Mouse (Mus musculus) ES-E14 (cell line): Measurements from ENCODE around the gene Tubgcp3. TPM values are rescaled to one million over a fixed set of nuclear protein-coding genes. Genes with fewer than 3 reads are reported as not detected.
A peak's percentile ranks its signal among the peaks of the same experiment; 100 is the strongest.
"Not testable (repeated sequence)": the region's sequence is repeated elsewhere in the genome, so short reads cannot be mapped to it uniquely, and the experiment has no call there.

Experiments used
- DNase-seq: peaks from one replicate; pipeline ENCODE4 v3.0.0-alpha.2; 2013; ENCODE audit warnings: low read depth, low spot score
- H3K27ac ChIP-seq: 2 replicates; pipeline ENCODE4 v1.5.1; 2012; ENCODE audit warnings: low read depth, mild to moderate bottlenecking, low read length, moderate library complexity, mixed read lengths; ENCODE audit not compliant: poor library complexity, insufficient read depth, severe bottlenecking
- H3K36me3 ChIP-seq: 2 replicates; pipeline ENCODE4 v1.6.1; 2012; ENCODE audit warnings: mild to moderate bottlenecking, low read length, moderate library complexity, mixed read lengths; ENCODE audit not compliant: control insufficient read depth, poor library complexity, insufficient read depth, severe bottlenecking
- H3K4me1 ChIP-seq, 2 experiments: fragments of 150-350 bp in 1 of 2; sonication (generic) in 1 of 2; 2 replicates each; pipeline ENCODE4 v1.6.1; 2012; ENCODE audit warnings: low read length in 2 of 2, mild to moderate bottlenecking in 1 of 2, mixed read lengths in 1 of 2; ENCODE audit not compliant: control insufficient read depth in 2 of 2, insufficient read depth in 2 of 2, poor library complexity in 1 of 2
- H3K4me3 ChIP-seq, 2 experiments: fragments of 150-350 bp in 1 of 2; sonication (generic) in 1 of 2; 2 replicates each; pipeline ENCODE4 v1.5.1; 2012; ENCODE audit warnings: low read length in 2 of 2, low read depth in 1 of 2, mild to moderate bottlenecking in 1 of 2, mixed read lengths in 1 of 2; ENCODE audit not compliant: insufficient read depth in 1 of 2, poor library complexity in 1 of 2, severe bottlenecking in 1 of 2
- H3K9ac ChIP-seq: 2 replicates; pipeline ENCODE4 v1.6.1; 2012; ENCODE audit warnings: low read depth, mild to moderate bottlenecking, low read length, mixed read lengths; ENCODE audit not compliant: poor library complexity, insufficient read depth, severe bottlenecking
- H3K9me3 ChIP-seq: fragments of 150-350 bp; sonication (generic); 2 replicates; pipeline ENCODE4 v1.6.1; 2012; ENCODE audit warnings: low read depth, mild to moderate bottlenecking, low read length; ENCODE audit not compliant: control insufficient read depth, insufficient read depth
- CHD2 ChIP-seq: IDR thresholded peaks from 2 replicates; pipeline ENCODE4 v1.6.1; 2014; ENCODE audit warnings: mild to moderate bottlenecking, low read depth, low read length, inconsistent platforms
- HCFC1 ChIP-seq: IDR thresholded peaks from 2 replicates; pipeline ENCODE4 v1.6.1; 2012; ENCODE audit warnings: low read length, inconsistent platforms, borderline replicate concordance; ENCODE audit not compliant: insufficient read depth
- MAFK ChIP-seq: IDR thresholded peaks from 2 replicates; pipeline ENCODE4 v1.6.1; 2014; ENCODE audit warnings: mild to moderate bottlenecking, low read depth, low read length, inconsistent platforms; ENCODE audit not compliant: insufficient read depth
- ZC3H11A ChIP-seq: IDR thresholded peaks from 2 replicates; pipeline ENCODE4 v1.6.1; 2012; ENCODE audit warnings: low read depth, mild to moderate bottlenecking, inconsistent platforms, low read length, borderline replicate concordance
- ZNF384 ChIP-seq: IDR thresholded peaks from 2 replicates; pipeline ENCODE4 v1.6.1; 2012; ENCODE audit warnings: low read depth, low read length, inconsistent platforms
- in situ Hi-C, 2 experiments: fragments of 600-800 bp; cut with MboI; formaldehyde crosslinking; loops; one replicate each; pipeline ENCODE4 v1.15.1; 2025; ENCODE audit warnings: low sequenced_read_pairs in 2 of 2, inconsistent platforms in 1 of 2; ENCODE audit not compliant: unreplicated experiment in 2 of 2
- total RNA-seq: library from RNA; depleted of rRNA; stranded (reverse); fragments of 300-350 nt; gene quantifications from 2 replicates; pipeline ENCODE4 v1.2.3, GENCODE M21; 2012

The Tubgcp3 gene
- total RNA-seq, 1 experiment: 24.5 TPM

GRCm38 (mm10) chr8:12671473-12672055 is 484 bp downstream of the Tubgcp3 start:
- Histone ChIP-seq H3K27ac (no peak overlapping the region), H3K36me3 (no peaks in the 10 kb centered on the region), H3K4me3 (peak overlapping the region; percentile 82 to 92), H3K4me1 (peaks cover 0 to 3% of the 10 kb centered on the region in 2 experiments; a peak in 1 of 4 replicates), H3K9me3 (no peaks in the 10 kb centered on the region), H3K9ac (peak overlapping the region; percentile 88)
- in situ Hi-C loops: no loop called here
- peak; percentile 24 for DNase-seq
- TF ChIP-seq ZC3H11A (no peak), HCFC1 (0 out of 2 replicates have a peak, but pooled peaks have one; percentile 34), CHD2 (no peak)

GRCm38 (mm10) chr8:12670965-12671364 is 1.1 kb downstream of the Tubgcp3 start:
- in situ Hi-C loops: no loop called here
- peaks cover 0 to 3% of the 10 kb centered on the region in 2 experiments; a peak in 1 of 4 replicates for H3K4me1 ChIP-seq
- TF ChIP-seq ZC3H11A (no peak), CHD2 (no peak), HCFC1 (no peak), MAFK (no peak), ZNF384 (no peak)
- DNase-seq: no peak
- no peak overlapping the region for H3K27ac ChIP-seq
- peak overlapping the region; percentile 82 to 92; a peak in 3 of 4 replicates for H3K4me3 ChIP-seq
- no peak overlapping the region for H3K9ac ChIP-seq
- no peaks in the 10 kb centered on the region for H3K9me3 ChIP-seq
- no peaks in the 10 kb centered on the region for H3K36me3 ChIP-seq

GRCm38 (mm10) chr8:12668832-12669231 is 3.2 kb downstream of the Tubgcp3 start:
- H3K9me3 ChIP-seq: no peaks in the 10 kb centered on the region
- no peak for DNase-seq
- H3K27ac ChIP-seq: no peak overlapping the region
- peaks cover 0 to 3% of the 10 kb centered on the region in 2 experiments; a peak in 1 of 4 replicates for H3K4me1 ChIP-seq
- in situ Hi-C loops: no loop called here
- TF ChIP-seq ZC3H11A (no peak), MAFK (no peak), CHD2 (no peak), ZNF384 (no peak), HCFC1 (no peak)
- no peaks in the 10 kb centered on the region for H3K36me3 ChIP-seq
- H3K9ac ChIP-seq: no peak overlapping the region
- H3K4me3 ChIP-seq: no peak overlapping the region

GRCm38 (mm10) chr8:12666530-12666929 is 5.5 kb downstream of the Tubgcp3 start:
- in situ Hi-C loops, DNase-seq: not testable (repeated sequence)

GRCm38 (mm10) chr8:12663105-12663456 is 9.0 kb downstream of the Tubgcp3 start:
- TF ChIP-seq ZNF384 (no peak), ZC3H11A (no peak), CHD2 (no peak), MAFK (no peak), HCFC1 (no peak)
- Histone ChIP-seq H3K4me3 (no peak overlapping the region), H3K27ac (no peak overlapping the region), H3K9ac (no peak overlapping the region), H3K4me1 (no peaks in the 10 kb centered on the region), H3K36me3 (peaks cover 2% of the 10 kb centered on the region; the same call in 1 of the 2 replicates), H3K9me3 (no peaks in the 10 kb centered on the region)
- in situ Hi-C loops: no loop called here
- DNase-seq: no peak

More at GRCm38 (mm10) chr8:12666530-12666929, 5.5 kb downstream of the Tubgcp3 start:
- not testable (repeated sequence) for H3K36me3 ChIP-seq, H3K9me3 ChIP-seq, H3K4me1 ChIP-seq, H3K4me3 ChIP-seq, H3K9ac ChIP-seq, H3K27ac ChIP-seq
